Mouse (Mus musculus): ENCODE data around the gene Krtap28-10. TPM values are rescaled to one million over a fixed set of nuclear protein-coding genes. Genes with fewer than 3 reads are reported as not detected.

The Krtap28-10 gene
- total and polyA plus RNA-seq, 3 experiments: not detected

DNA sequence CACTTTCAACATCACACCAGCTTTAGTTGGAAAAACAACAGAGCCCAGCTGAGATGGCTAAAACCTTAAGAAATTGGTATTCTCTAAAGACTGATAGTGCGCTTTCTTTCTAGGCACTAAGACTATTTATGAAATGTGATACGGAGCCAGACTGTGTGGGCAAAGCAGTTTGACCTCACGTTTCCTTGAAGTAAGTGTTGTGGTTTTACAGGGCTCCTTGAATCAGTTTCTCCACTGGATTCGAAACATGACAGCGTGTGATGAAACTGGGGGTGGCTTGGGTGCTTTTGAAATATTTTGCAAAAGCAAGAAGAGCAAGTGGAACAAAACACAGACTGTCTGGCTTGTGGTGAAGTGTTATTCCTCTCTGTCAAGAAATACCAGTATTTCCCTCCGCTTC is 34.7 kb upstream of the Krtap28-10 start:
- no peaks in the 10 kb centered on the region for H3K36me3 ChIP-seq (replicated peaks in 1 of 2; ENCODE audit: control insufficient read depth in 1 of 2, insufficient read depth in 1 of 2, low read length in 1 of 2)
- H3K4me1 ChIP-seq (ENCODE audit: control insufficient read depth in 1 of 2, insufficient read depth in 2 of 2): peaks cover 0 to 4% of the 10 kb centered on the region in 2 experiments; a peak in 1 of 4 replicates
- H3K9ac ChIP-seq (ENCODE audit: insufficient read depth, low read depth): 0 out of 2 replicates have a peak overlapping the region, but pooled peaks have one; percentile 2
- H3K27me3 ChIP-seq (replicated peaks): no peaks in the 10 kb centered on the region
- TF ChIP-seq MXI1 (IDR thresholded peaks at IDR 0.05; ENCODE audit: low read depth, low read length): 0 out of 2 replicates have a peak, but pooled peaks have one; percentile 19
- TF ChIP-seq TBP (conservative IDR thresholded peaks at IDR 0.05; ENCODE audit: low read depth, low read length): no peak
- peak; percentile 70 for TF ChIP-seq ETS1 (conservative IDR thresholded peaks at IDR 0.05; ENCODE audit: low read depth, low read length)
- TF ChIP-seq MEF2A (IDR thresholded peaks at IDR 0.05; ENCODE audit: borderline replicate concordance, low read depth, low read length): no peak
- TF ChIP-seq BHLHE40 (IDR thresholded peaks at IDR 0.05; ENCODE audit: low read depth, low read length): peak; percentile 91
- TF ChIP-seq IRF4 (IDR thresholded peaks at IDR 0.05; ENCODE audit: low read depth, low read length): peak; percentile 47
- 0 out of 2 replicates have a peak, but pooled peaks have one; percentile 35 for TF ChIP-seq SIN3A (IDR thresholded peaks at IDR 0.05; ENCODE audit: low read length)
- TF ChIP-seq JUND (conservative IDR thresholded peaks at IDR 0.05; ENCODE audit: low read depth, low read length): no peak
- TF ChIP-seq EP300 (IDR thresholded peaks at IDR 0.05; ENCODE audit: low read length): peak; percentile 9; the same call in 1 of the 2 replicates
- in situ Hi-C loops (cut with MboI; ENCODE audit: low pct_ligation_motif_present, low pct_unique_long_range_greater_than_20kb, low sequenced_read_pairs): no loop called here
- dilution Hi-C loops (cut with MboI; ENCODE audit: extremely low pct_ligation_motif_present, extremely low pct_unique_long_range_greater_than_20kb, low sequenced_read_pairs): no loop called here
- H3K79me2 ChIP-seq (replicated peaks; ENCODE audit: control insufficient read depth, extremely low read depth, insufficient read depth, poor library complexity, severe bottlenecking): no peaks in the 10 kb centered on the region
- no peaks in the 10 kb centered on the region for H3K9me3 ChIP-seq (replicated peaks; ENCODE audit: low read length)
- peak; percentile 17 for DNase-seq (ENCODE audit: extremely low read depth)
- no peak overlapping the region for H3K27ac ChIP-seq (ENCODE audit: insufficient read depth, low read depth)
- no peak overlapping the region for H3K4me3 ChIP-seq (replicated peaks in 1 of 3; ENCODE audit: low read depth in 2 of 3, low read length in 2 of 3, poor library complexity in 1 of 3)
- peak overlapping the region; percentile 42 for H3K4me2 ChIP-seq (ENCODE audit: insufficient read depth, low read depth, poor library complexity, severe bottlenecking)

- Histone ChIP-seq H3K4me1 (ENCODE audit: control insufficient read depth in 1 of 2, insufficient read depth in 2 of 2) (peaks cover 0 to 4% of the 10 kb centered on the region in 2 experiments; a peak in 1 of 4 replicates), H3K9me3 (replicated peaks; ENCODE audit: low read length) (no peaks in the 10 kb centered on the region), H3K36me3 (replicated peaks in 1 of 2; ENCODE audit: control insufficient read depth in 1 of 2, insufficient read depth in 1 of 2, low read length in 1 of 2) (no peaks in the 10 kb centered on the region), H3K4me3 (replicated peaks in 1 of 3; ENCODE audit: low read depth in 2 of 3, low read length in 2 of 3, poor library complexity in 1 of 3) (no peak overlapping the region), H3K27me3 (replicated peaks) (no peaks in the 10 kb centered on the region), H3K4me2 (ENCODE audit: insufficient read depth, low read depth, poor library complexity, severe bottlenecking) (peak overlapping the region; percentile 83), H3K9ac (ENCODE audit: insufficient read depth, low read depth) (no peak overlapping the region), H3K79me2 (replicated peaks; ENCODE audit: control insufficient read depth, extremely low read depth, insufficient read depth, poor library complexity, severe bottlenecking) (no peaks in the 10 kb centered on the region), H3K27ac (ENCODE audit: insufficient read depth, low read depth) (no peak overlapping the region)
- in situ Hi-C loops (cut with MboI; ENCODE audit: low pct_ligation_motif_present, low pct_unique_long_range_greater_than_20kb, low sequenced_read_pairs) (no loop called here), dilution Hi-C loops (cut with MboI; ENCODE audit: extremely low pct_ligation_motif_present, extremely low pct_unique_long_range_greater_than_20kb, low sequenced_read_pairs) (no loop called here)
- peak; percentile 77 for DNase-seq (ENCODE audit: extremely low read depth)
- TF ChIP-seq EP300 (IDR thresholded peaks at IDR 0.05; ENCODE audit: low read length) (no peak), CTCF (conservative IDR thresholded peaks at IDR 0.05 in 1 of 2, IDR thresholded peaks at IDR 0.05 in 1 of 2; ENCODE audit: low read depth in 2 of 2, low read length in 2 of 2) (peak; percentile 79 to 87), NELFE (IDR thresholded peaks at IDR 0.05; ENCODE audit: low read depth, low read length) (no peak), CHD1 (IDR thresholded peaks at IDR 0.05; ENCODE audit: low read depth, low read length) (no peak), MXI1 (IDR thresholded peaks at IDR 0.05; ENCODE audit: low read depth, low read length) (0 out of 2 replicates have a peak, but pooled peaks have one; percentile 19), TCF12 (IDR thresholded peaks at IDR 0.05; ENCODE audit: low read depth, low read length) (no peak), ZKSCAN1 (IDR thresholded peaks at IDR 0.05; ENCODE audit: borderline replicate concordance, low read depth, low read length) (no peak), GABPA (IDR thresholded peaks at IDR 0.05; ENCODE audit: insufficient replicate concordance, low read depth, low read length) (no peak), JUND (conservative IDR thresholded peaks at IDR 0.05; ENCODE audit: low read depth, low read length) (no peak), ELF1 (IDR thresholded peaks at IDR 0.05; ENCODE audit: low read depth, low read length) (no peak), RAD21 (IDR thresholded peaks at IDR 0.05; ENCODE audit: low read depth, low read length) (peak; percentile 85), CHD2 (IDR thresholded peaks at IDR 0.05; ENCODE audit: low read length) (no peak), SMC3 (IDR thresholded peaks at IDR 0.05; ENCODE audit: low read depth, low read length) (peak; percentile 75), PAX5 (IDR thresholded peaks at IDR 0.05; ENCODE audit: low read length) (no peak), ZMIZ1 (IDR thresholded peaks at IDR 0.05; ENCODE audit: low read depth, low read length) (no peak), NRF1 (IDR thresholded peaks at IDR 0.05; ENCODE audit: low read depth, low read length) (no peak), POLR2AphosphoS2 (IDR thresholded peaks at IDR 0.05; ENCODE audit: low read depth, low read length) (no peak), UBTF (IDR thresholded peaks at IDR 0.05; ENCODE audit: low read depth, low read length) (no peak), HCFC1 (IDR thresholded peaks at IDR 0.05; ENCODE audit: low read depth, low read length) (no peak), BHLHE40 (IDR thresholded peaks at IDR 0.05; ENCODE audit: low read depth, low read length) (no peak), MYC (IDR thresholded peaks at IDR 0.05; ENCODE audit: low read depth, low read length) (no peak), MAFK (IDR thresholded peaks at IDR 0.05; ENCODE audit: insufficient replicate concordance, low read length) (no peak), RCOR1 (conservative IDR thresholded peaks at IDR 0.05; ENCODE audit: low read depth, low read length) (no peak), ETS1 (conservative IDR thresholded peaks at IDR 0.05; ENCODE audit: low read depth, low read length) (no peak), ZNF384 (IDR thresholded peaks at IDR 0.05; ENCODE audit: low read depth, low read length) (no peak)
These were observed 34.1 kb upstream of the Krtap28-10 start for GRCm38 (mm10) chr1:83076190-83076917.
